Mouse (Mus musculus) limb, embryonic 15.5 days (tissue): ENCODE measurements at regions not wholly inside any gene's neighbourhood (a gene's known extent, or its start where the extent isn't known, plus 50 kb on each side); places are given as distances from the start of the nearest gene placed in this dataset.

Experiments
- ATAC-seq: fragments of 200-750 bp; cut with Nextera tagmentation; 2 replicates; pipeline ENCODE4 v1.8.0; 2017; ENCODE audit warnings: low read depth, moderate TSS enrichment; ENCODE audit not compliant: insufficient number of reproducible peaks, low FRiP score, low TSS enrichment
- H3K27ac ChIP-seq: fragments of 300-500 bp; sonication (generic); 2 replicates; pipeline ENCODE4 v1.5.1; 2015; ENCODE audit warnings: moderate library complexity, mild to moderate bottlenecking, inconsistent platforms
- H3K27me3 ChIP-seq: fragments of 300-500 bp; sonication (generic); 2 replicates; pipeline ENCODE4 v1.6.1; 2015; ENCODE audit warnings: inconsistent platforms
- H3K36me3 ChIP-seq: fragments of 300-500 bp; sonication (generic); 2 replicates; pipeline ENCODE4 v1.6.1; 2015; ENCODE audit warnings: inconsistent platforms
- H3K4me1 ChIP-seq: fragments of 300-500 bp; sonication (generic); 2 replicates; pipeline ENCODE4 v1.6.1; 2015; ENCODE audit warnings: inconsistent platforms
- H3K4me2 ChIP-seq: fragments of 300-500 bp; sonication (generic); 2 replicates; pipeline ENCODE4 v1.6.1; 2015; ENCODE audit warnings: mild to moderate bottlenecking, inconsistent platforms
- H3K4me3 ChIP-seq: fragments of 300-500 bp; sonication (generic); 2 replicates; pipeline ENCODE4 v1.5.1; 2015; ENCODE audit warnings: mild to moderate bottlenecking, inconsistent platforms
- H3K9ac ChIP-seq: fragments of 300-500 bp; sonication (generic); 2 replicates; pipeline ENCODE4 v1.6.1; 2015; ENCODE audit warnings: inconsistent platforms
- H3K9me3 ChIP-seq: fragments of 300-500 bp; sonication (generic); 2 replicates; pipeline ENCODE4 v1.6.1; 2016; ENCODE audit warnings: inconsistent platforms
- WGBS: fragments of 180-500 bp; shearing (Covaris S2); methylation state at CpG from one replicate; pipeline ENCODE4 v1.1.7; 2015; 5-methylcytosine and 5-hydroxymethylcytosine counted together

DNA sequence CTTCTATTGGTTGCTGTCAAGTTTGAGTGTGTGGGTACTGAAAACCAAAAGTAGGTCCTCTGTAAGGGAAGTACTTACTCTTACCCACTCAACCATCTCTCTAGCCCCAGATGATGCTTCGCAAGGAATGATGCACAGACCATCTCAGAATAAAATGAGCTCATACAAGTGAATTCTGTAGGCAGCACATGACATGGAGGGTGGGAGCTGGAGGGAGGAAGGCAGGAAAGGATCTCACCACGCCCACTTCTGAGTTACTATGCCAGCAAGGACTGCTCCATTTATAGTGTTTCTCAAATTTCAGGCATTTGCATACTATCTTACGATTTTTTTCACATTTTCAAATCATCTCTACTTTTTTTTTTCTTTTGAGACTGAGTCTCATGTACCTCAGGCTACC lies 273.8 kb upstream of the Rack1 start:
- no peaks in the 10 kb centered on the region for H3K4me1 ChIP-seq
- no peak overlapping the region for H3K27ac ChIP-seq
- WGBS = 73% methylated on average over 3 of the region's 3 CpGs
- H3K4me3 ChIP-seq = no peak overlapping the region
- ATAC-seq = no peak
- H3K9ac ChIP-seq = no peak overlapping the region
- no peaks in the 10 kb centered on the region for H3K36me3 ChIP-seq
- no peaks in the 10 kb centered on the region for H3K9me3 ChIP-seq
- H3K27me3 ChIP-seq = no peaks in the 10 kb centered on the region
- H3K4me2 ChIP-seq = no peak overlapping the region

DNA sequence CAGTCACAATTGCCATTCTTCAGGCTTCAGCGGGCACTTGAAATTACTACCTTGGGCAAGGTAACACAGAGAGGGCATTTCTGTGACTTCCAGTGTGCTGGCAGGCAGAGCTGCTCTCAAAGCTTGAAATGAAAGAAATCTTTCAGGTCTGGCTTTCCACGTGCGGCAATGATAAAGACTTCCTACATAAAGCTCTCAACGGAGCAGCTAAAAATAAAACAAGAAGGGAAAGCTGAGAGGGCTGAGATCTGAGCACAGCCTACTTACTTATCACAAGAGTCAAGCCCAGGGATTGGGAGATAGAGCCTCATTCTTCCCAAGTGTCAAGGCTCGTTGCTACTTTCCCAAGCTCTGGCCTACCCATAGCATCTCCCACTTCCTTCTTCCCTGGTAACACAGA lies 274.6 kb upstream of the Rack1 start:
- H3K36me3 ChIP-seq = no peaks in the 10 kb centered on the region
- no peak overlapping the region for H3K4me2 ChIP-seq
- WGBS = 69% methylated on average over 5 of the region's 5 CpGs
- no peaks in the 10 kb centered on the region for H3K9me3 ChIP-seq
- H3K27ac ChIP-seq = no peak overlapping the region
- ATAC-seq = no peak
- H3K9ac ChIP-seq = no peak overlapping the region
- H3K4me3 ChIP-seq = no peak overlapping the region
- H3K27me3 ChIP-seq = no peaks in the 10 kb centered on the region
- no peaks in the 10 kb centered on the region for H3K4me1 ChIP-seq

DNA sequence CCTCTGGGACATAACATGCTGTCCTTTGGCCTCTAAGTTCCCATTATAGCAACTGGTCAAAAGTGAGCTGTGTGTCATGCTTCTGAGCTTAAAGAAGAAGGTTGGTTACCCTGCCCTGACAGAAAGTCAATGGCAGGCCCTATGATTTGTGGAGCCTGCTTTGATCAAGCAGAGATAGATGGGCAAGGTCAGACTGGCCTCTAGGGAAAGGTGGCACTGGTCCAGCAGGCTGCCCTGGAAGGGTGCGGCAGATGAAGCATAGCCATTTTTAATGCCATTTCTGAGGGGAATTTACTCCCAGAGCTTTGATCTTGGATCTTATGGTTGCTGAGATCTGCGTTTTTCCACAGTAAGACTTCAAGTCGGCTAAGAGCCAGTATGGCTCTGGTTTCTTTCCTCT lies 293.2 kb upstream of the Rack1 start:
- ATAC-seq = no peak
- WGBS = 52% methylated on average over 3 of the region's 3 CpGs
- Histone ChIP-seq H3K4me2 (no peak overlapping the region), H3K27me3 (no peaks in the 10 kb centered on the region), H3K9me3 (no peaks in the 10 kb centered on the region), H3K4me3 (no peak overlapping the region), H3K27ac (no peak overlapping the region), H3K9ac (no peak overlapping the region), H3K36me3 (no peaks in the 10 kb centered on the region), H3K4me1 (no peaks in the 10 kb centered on the region; the same call in 1 of the 2 replicates)

DNA sequence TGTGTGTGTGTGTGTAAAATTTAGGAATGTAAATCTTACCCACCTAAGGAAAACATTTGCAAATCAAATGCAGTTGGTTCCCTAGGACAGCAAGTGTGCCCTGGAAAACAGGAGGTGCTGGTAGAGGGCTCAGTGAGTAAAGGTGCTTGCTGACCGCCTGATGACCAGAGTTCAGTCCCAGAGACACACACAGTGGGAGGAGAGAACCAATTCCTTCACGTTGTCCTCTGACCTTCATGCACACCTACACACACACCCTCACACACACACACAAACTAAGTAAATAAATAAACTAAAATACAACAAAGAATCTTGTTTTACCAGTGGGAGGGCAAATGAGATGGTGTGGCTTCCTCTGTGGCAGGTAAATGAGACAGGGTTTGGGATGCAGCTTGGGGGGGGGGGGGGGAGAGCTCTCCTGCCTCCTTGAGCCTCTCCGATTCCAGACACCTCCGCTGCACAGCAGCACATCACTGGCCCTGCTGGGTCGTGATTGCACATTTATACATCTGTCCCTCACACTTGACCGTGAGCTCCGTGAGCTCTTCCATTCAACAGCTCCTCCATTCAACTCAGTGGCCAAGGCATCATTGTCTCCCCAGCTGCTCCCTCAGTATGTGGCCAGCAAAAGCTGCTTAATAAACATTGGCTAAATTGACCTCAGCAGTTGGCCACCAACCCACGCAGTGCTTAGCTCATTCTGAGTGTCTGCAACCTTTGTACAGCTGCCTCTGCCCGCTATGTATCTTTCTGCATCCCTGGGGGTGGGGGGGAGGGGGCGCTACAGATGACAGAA lies 297.9 kb upstream of the Rack1 start:
- no peak overlapping the region for H3K27ac ChIP-seq
- no peak overlapping the region for H3K4me3 ChIP-seq
- H3K4me1 ChIP-seq = no peaks in the 10 kb centered on the region; the same call in 1 of the 2 replicates
- H3K27me3 ChIP-seq = no peaks in the 10 kb centered on the region
- H3K4me2 ChIP-seq = no peak overlapping the region
- ATAC-seq = no peak
- H3K9ac ChIP-seq = no peak overlapping the region
- H3K36me3 ChIP-seq = no peaks in the 10 kb centered on the region
- H3K9me3 ChIP-seq = no peaks in the 10 kb centered on the region
- 67% methylated on average over 10 of the region's 10 CpGs for WGBS

DNA sequence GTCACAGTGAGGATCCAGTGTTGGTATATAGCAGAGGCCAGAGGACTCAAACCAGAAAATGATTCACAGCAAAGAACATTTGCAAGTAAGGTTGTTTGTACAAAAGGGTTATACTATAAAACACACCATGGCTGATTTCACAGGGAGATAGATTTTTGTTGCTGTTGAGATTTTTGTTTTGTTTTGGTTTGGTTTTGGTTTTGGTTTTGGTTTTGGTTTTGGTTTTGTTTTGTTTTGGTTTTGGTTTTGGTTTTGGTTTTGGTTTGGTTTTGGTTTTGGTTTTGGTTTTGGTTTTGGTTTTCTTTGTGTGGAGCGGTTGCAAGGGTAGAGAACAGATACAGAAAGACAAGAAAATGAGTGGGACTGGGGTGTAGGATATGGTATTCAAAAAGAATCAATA lies 301.1 kb upstream of the Rack1 start:
- no peaks in the 10 kb centered on the region for H3K9me3 ChIP-seq
- ATAC-seq = no peak
- no peak overlapping the region for H3K4me3 ChIP-seq
- no peaks in the 10 kb centered on the region for H3K36me3 ChIP-seq
- H3K4me1 ChIP-seq = no peaks in the 10 kb centered on the region
- no peaks in the 10 kb centered on the region for H3K27me3 ChIP-seq
- 81% methylated on average over 1 of the region's 1 CpGs for WGBS
- no peak overlapping the region for H3K27ac ChIP-seq
- H3K9ac ChIP-seq = no peak overlapping the region
- no peak overlapping the region for H3K4me2 ChIP-seq

DNA sequence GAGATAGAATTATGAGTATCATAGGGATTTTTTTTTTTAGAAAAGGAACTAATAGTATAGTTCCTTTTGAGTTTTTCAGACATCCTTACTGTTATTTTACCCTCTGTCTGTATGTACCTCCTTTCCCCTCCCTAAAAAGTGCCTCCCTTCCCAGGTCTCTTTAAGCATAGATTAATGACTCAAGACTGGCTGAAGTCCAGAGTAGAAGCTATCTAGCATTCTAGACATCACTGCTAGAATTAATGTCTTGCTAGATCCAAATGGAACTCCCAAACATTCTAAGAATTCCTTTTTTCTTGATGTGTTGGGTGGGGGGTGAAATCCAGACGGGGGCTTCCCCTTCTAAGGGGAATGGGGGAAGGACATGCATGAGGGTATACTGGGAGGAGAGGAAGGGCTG lies 311.8 kb upstream of the Rack1 start:
- ATAC-seq = no peak
- Histone ChIP-seq H3K9ac (no peak overlapping the region), H3K27me3 (no peaks in the 10 kb centered on the region), H3K4me3 (no peak overlapping the region), H3K36me3 (no peaks in the 10 kb centered on the region), H3K27ac (no peak overlapping the region), H3K9me3 (no peaks in the 10 kb centered on the region), H3K4me2 (no peak overlapping the region), H3K4me1 (no peaks in the 10 kb centered on the region)
- 63% methylated on average over 1 of the region's 1 CpGs for WGBS

DNA sequence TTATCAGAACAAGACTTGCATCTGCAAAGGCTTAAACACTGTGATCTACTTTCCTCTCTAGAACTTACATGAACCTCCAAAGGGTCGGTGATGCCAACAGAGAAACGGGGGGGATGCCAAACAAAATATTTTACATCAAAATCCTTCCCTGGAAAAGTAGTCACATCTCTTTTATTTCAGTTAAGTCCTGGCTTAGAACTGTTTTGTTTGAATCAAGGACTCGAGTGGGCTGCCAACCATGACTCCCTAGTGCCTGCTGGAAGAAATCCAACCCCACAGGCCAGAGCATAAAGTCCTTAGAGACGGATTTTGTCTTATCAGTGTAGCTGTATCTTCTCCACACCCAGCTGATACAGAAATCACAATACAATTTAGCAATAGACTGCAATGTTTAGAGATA lies 336.1 kb upstream of the Rack1 start:
- WGBS = 25% methylated on average over 4 of the region's 4 CpGs

DNA sequence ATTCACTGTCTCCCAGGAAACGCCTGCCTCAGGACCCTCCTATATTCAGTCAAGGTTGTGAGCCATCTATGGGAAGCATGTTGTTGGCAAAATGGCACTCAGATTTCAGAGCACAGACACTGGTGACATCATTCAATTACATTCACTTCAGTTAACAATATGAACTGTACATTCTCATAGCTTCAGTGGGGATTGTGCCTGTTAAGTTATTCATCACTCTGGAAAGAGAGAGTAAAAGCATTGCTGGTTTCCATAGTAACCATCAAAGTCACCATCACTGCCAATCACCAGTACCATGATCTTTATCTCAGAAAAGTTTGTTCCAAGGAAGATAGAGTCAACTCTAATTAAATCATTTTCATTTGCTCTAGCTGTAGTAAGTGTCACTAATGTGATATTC lies 350.2 kb upstream of the Rack1 start:
- no peak for ATAC-seq
- 84% methylated on average over 1 of the region's 1 CpGs for WGBS
- Histone ChIP-seq H3K27ac (no peak overlapping the region), H3K36me3 (no peaks in the 10 kb centered on the region), H3K4me2 (no peak overlapping the region), H3K9ac (no peak overlapping the region), H3K4me1 (no peaks in the 10 kb centered on the region), H3K4me3 (no peak overlapping the region), H3K27me3 (no peaks in the 10 kb centered on the region), H3K9me3 (no peaks in the 10 kb centered on the region)

More for the DNA sequence above, 336.1 kb upstream of the Rack1 start:
- Histone ChIP-seq H3K9me3 (no peaks in the 10 kb centered on the region), H3K9ac (no peak overlapping the region), H3K4me3 (no peak overlapping the region), H3K36me3 (no peaks in the 10 kb centered on the region), H3K4me2 (no peak overlapping the region), H3K27ac (no peak overlapping the region), H3K27me3 (no peaks in the 10 kb centered on the region), H3K4me1 (peaks cover 5% of the 10 kb centered on the region; the same call in 1 of the 2 replicates)
- ATAC-seq = no peak

DNA sequence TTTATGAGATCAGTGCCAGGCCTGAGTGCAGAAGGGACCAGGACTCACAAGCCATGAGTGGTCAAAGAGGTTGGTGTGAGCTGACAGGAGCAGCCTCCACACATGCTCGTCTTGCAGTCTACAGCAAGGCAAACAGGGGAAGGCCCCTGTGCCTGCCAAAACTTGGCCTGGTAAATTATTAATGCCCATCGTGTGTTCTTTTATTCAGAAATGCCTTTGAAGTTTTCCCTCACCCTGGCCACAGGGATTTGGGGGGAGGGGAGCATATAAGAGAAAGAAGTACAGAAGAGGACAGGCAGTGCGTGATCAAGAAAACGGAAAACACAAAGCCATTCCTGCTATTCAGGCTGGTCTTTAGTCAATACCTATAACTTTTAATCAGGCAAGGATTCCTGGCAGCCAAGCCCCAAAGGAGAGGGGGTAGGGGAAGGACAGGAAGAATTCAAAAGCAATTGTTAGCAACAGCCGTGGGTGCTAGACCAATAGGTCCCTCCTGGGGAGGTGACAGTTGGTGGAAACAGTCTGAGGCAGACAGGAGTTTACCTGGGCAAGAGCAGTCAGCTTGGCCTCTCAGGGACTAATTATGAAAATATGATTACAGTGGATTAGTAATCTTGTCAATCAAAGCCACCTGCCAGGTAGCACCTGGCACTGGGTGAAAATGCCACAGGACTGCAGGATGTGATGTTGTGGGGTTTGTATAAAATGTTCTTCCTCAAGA lies 357.4 kb upstream of the Rack1 start:
- H3K9ac ChIP-seq = no peak overlapping the region
- H3K27me3 ChIP-seq = no peaks in the 10 kb centered on the region
- no peak for ATAC-seq
- no peaks in the 10 kb centered on the region for H3K4me1 ChIP-seq
- H3K9me3 ChIP-seq = no peaks in the 10 kb centered on the region
- no peaks in the 10 kb centered on the region for H3K36me3 ChIP-seq
- no peak overlapping the region for H3K4me3 ChIP-seq
- no peak overlapping the region for H3K27ac ChIP-seq
- 40% methylated on average over 5 of the region's 5 CpGs for WGBS
- no peak overlapping the region for H3K4me2 ChIP-seq

DNA sequence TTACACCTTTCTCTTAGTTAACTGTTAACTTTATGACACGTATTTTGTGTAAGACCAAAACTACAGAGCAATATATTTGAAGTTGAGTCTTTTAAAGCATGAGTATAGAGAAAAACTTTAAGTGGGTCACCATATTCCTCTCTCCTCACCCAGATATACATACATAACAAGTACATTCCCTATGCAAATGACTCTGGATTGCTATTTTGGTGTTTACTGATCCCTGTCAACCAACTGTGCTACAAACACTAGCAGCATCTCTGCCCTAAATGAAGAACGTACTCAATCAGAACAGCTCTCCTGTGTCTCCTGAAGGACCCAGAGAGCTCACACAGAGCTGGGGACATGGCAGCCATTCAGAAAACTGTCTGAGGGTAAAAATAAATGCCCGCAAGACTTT lies 363.4 kb upstream of the Rack1 start:
- Histone ChIP-seq H3K4me2 (no peak overlapping the region), H3K27me3 (no peaks in the 10 kb centered on the region), H3K9ac (no peak overlapping the region), H3K9me3 (no peaks in the 10 kb centered on the region), H3K36me3 (no peaks in the 10 kb centered on the region), H3K27ac (no peak overlapping the region), H3K4me3 (no peak overlapping the region), H3K4me1 (no peaks in the 10 kb centered on the region)
- WGBS = 80% methylated on average over 3 of the region's 3 CpGs
- ATAC-seq = no peak

DNA sequence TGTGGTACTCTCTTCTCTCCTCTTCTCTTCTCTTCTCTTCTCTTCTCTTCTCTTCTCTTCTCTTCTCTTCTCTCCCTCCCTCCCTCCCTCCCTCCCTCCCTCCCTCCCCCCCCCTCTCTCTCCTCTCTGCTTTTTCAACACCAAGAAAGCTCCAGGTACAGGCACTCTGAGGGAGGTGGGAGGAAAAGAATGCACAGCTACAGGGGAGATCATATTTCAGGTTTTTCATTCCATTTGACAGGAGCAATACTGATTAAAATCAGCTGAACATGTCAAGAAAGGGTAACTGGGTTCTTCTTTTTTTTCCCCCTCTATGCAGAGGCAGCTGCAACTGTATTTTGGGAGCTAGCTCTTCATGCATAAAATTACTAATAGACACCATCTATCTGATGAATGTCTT lies 368.8 kb upstream of the Rack1 start:
- H3K27ac ChIP-seq = no peak overlapping the region
- H3K4me2 ChIP-seq = no peak overlapping the region
- no peak overlapping the region for H3K4me3 ChIP-seq
- H3K9me3 ChIP-seq = no peaks in the 10 kb centered on the region
- no peak overlapping the region for H3K9ac ChIP-seq
- H3K36me3 ChIP-seq = no peaks in the 10 kb centered on the region
- no peak for ATAC-seq
- no peaks in the 10 kb centered on the region for H3K4me1 ChIP-seq
- H3K27me3 ChIP-seq = no peaks in the 10 kb centered on the region

DNA sequence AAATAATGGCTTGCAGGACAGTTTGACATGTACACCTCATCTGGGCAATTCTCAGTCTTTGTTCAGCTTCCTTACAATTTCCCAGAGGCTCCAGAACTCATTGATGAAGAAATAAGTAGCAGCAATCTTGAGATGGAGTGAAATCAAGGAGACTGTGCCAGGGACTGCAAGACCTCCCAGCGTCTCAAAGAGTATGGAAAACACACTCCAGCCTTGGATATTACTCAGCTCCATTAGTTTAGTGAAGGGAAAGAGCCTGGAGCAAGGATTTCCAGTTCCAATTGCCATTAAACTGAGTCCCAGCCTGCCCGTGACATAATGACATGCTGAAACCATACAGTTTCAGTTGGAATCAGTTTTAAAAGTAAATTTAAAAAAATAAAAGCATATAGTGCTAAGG lies 372.7 kb upstream of the Rack1 start:
- H3K27ac ChIP-seq = no peak overlapping the region
- no peaks in the 10 kb centered on the region for H3K36me3 ChIP-seq
- H3K27me3 ChIP-seq = no peaks in the 10 kb centered on the region
- no peaks in the 10 kb centered on the region for H3K4me1 ChIP-seq
- H3K9ac ChIP-seq = no peak overlapping the region
- 0 out of 2 replicates have a peak overlapping the region, but pooled peaks have one; percentile 1 for H3K4me2 ChIP-seq
- H3K9me3 ChIP-seq = no peaks in the 10 kb centered on the region
- no peak overlapping the region for H3K4me3 ChIP-seq
- 16% methylated on average over 2 of the region's 2 CpGs for WGBS
- ATAC-seq = 0 out of 2 replicates have a peak, but pooled peaks have one; percentile 19
